Mouse (Mus musculus): ENCODE measurements around the gene Cd68.
A peak's percentile ranks its signal among the peaks of the same experiment; 100 is the strongest.
"Not testable (repeated sequence)": the region's sequence is repeated elsewhere in the genome, so short reads cannot be mapped to it uniquely, and the experiment has no call there.

Cd68 gene

GRCm38 (mm10) chr11:69622406-69622805 is 43.5 kb downstream of the Cd68 start:
- DNase-seq, result no peak

GRCm38 (mm10) chr11:69621571-69622268 is 44.2 kb downstream of the Cd68 start, which contains the start of gene Sat2:
Sat2 (plus strand) TSS chr11:69622024.
- DNase-seq, result peak; percentile 93

GRCm38 (mm10) chr11:69620394-69621081 is 45.4 kb downstream of the Cd68 start:
- no peak for DNase-seq

GRCm38 (mm10) chr11:69617805-69618204 is 48.1 kb downstream of the Cd68 start, which contains the start of gene Shbg:
Shbg (minus strand) TSS chr11:69617905.
- no peak for DNase-seq

GRCm38 (mm10) chr11:69616781-69617180 is 49.2 kb downstream of the Cd68 start:
- no peak for DNase-seq

GRCm38 (mm10) chr11:69614257-69614588 is 51.7 kb downstream of the Cd68 start:
- not testable (repeated sequence) for DNase-seq
